Mouse (Mus musculus) heart, embryonic 16.5 days (tissue): ENCODE measurements around the gene Fyb. TPM values are rescaled to one million over a fixed set of nuclear protein-coding genes. Genes with fewer than 3 reads are reported as not detected.
A peak's percentile ranks its signal among the peaks of the same experiment; 100 is the strongest.
"Not testable (repeated sequence)": the region's sequence is repeated elsewhere in the genome, so short reads cannot be mapped to it uniquely, and the experiment has no call there.

Experiments used
- ATAC-seq: fragments of 200-750 bp; cut with Nextera tagmentation; replicated peaks from 2 replicates; pipeline ENCODE4 v1.8.0; 2017; ENCODE audit warnings: moderate number of reproducible peaks; ENCODE audit not compliant: insufficient read depth, low FRiP score; ENCODE audit errors: extremely low read depth
- H3K27ac ChIP-seq: fragments of 300-500 bp; sonication (generic); 2 replicates; pipeline ENCODE4 v1.5.1; 2014; ENCODE audit warnings: mild to moderate bottlenecking, low read length, control low read depth, moderate library complexity
- H3K27me3 ChIP-seq: fragments of 300-500 bp; sonication (generic); 2 replicates; pipeline ENCODE4 v1.6.1; 2014; ENCODE audit warnings: low read length, mixed read lengths; ENCODE audit not compliant: control insufficient read depth, insufficient read depth
- H3K36me3 ChIP-seq: fragments of 300-500 bp; sonication (generic); 2 replicates; pipeline ENCODE4 v1.6.1; 2014; ENCODE audit not compliant: control insufficient read depth, insufficient read depth
- H3K4me1 ChIP-seq: fragments of 300-500 bp; sonication (generic); 2 replicates; pipeline ENCODE4 v1.6.1; 2014; ENCODE audit warnings: low read length, mixed read lengths; ENCODE audit not compliant: control insufficient read depth, insufficient read depth
- H3K4me2 ChIP-seq: fragments of 300-500 bp; sonication (generic); 2 replicates; pipeline ENCODE4 v1.6.1; 2014; ENCODE audit warnings: low read depth, mild to moderate bottlenecking, control low read depth, low read length
- H3K4me3 ChIP-seq: fragments of 300-500 bp; sonication (generic); 2 replicates; pipeline ENCODE4 v1.5.1; 2014; ENCODE audit warnings: mild to moderate bottlenecking, control low read depth, low read length
- H3K9ac ChIP-seq: fragments of 300-500 bp; sonication (generic); 2 replicates; pipeline ENCODE4 v1.6.1; 2014; ENCODE audit warnings: low read length, control low read depth
- H3K9me3 ChIP-seq: fragments of 300-500 bp; sonication (generic); replicated peaks from 2 replicates; pipeline ENCODE4 v1.6.1; 2016; ENCODE audit warnings: low read length; ENCODE audit not compliant: control insufficient read depth
- WGBS: fragments of 180-500 bp; shearing (Covaris S2); extraction: QIAGEN DNeasy Blood & Tissue Kit; methylation state at CpG from one replicate; pipeline ENCODE4 v1.1.7; 2014; 5-methylcytosine and 5-hydroxymethylcytosine counted together
- polyA plus RNA-seq: library from polyadenylated mRNA; unstranded; fragments of >200 nt; fragmentation: Nextera tagmentation; extraction: Ambion mirVana; gene quantifications from 2 replicates; pipeline ENCODE4 v1.2.1, GENCODE M21; 2015

Gene Fyb
- polyA plus RNA-seq, 1 experiment from 2014 or later = 18.2 TPM

- Histone ChIP-seq H3K27me3 (no peaks in the 10 kb centered on the region), H3K27ac (no peak overlapping the region), H3K4me3 (no peak overlapping the region), H3K36me3 (no peaks in the 10 kb centered on the region), H3K4me1 (0 out of 2 replicates have a peak, but pooled peaks cover 3% of the 10 kb centered on the region), H3K4me2 (no peak overlapping the region), H3K9ac (no peak overlapping the region), H3K9me3 (no peaks in the 10 kb centered on the region)
- ATAC-seq = no peak
- 33% methylated on average over 4 of the region's 4 CpGs for WGBS
Observed at GRCm38 (mm10) chr15:6584645-6585044, 62.0 kb downstream of the Fyb start.

GRCm38 (mm10) chr15:6586351-6586750 lies 63.7 kb downstream of the Fyb start:
- not testable (repeated sequence) for H3K27ac ChIP-seq, H3K9ac ChIP-seq, H3K4me1 ChIP-seq, H3K4me2 ChIP-seq, ATAC-seq, H3K27me3 ChIP-seq, H3K4me3 ChIP-seq, H3K36me3 ChIP-seq, H3K9me3 ChIP-seq
- 61% methylated on average over 7 of the region's 7 CpGs for WGBS

GRCm38 (mm10) chr15:6587526-6587925 lies 64.9 kb downstream of the Fyb start:
- Histone ChIP-seq H3K9me3 (no peaks in the 10 kb centered on the region), H3K4me1 (0 out of 2 replicates have a peak, but pooled peaks cover 3% of the 10 kb centered on the region), H3K4me2 (no peak overlapping the region), H3K4me3 (no peak overlapping the region), H3K27me3 (no peaks in the 10 kb centered on the region), H3K27ac (no peak overlapping the region), H3K9ac (no peak overlapping the region), H3K36me3 (no peaks in the 10 kb centered on the region)
- no peak for ATAC-seq
- 75% methylated on average over 3 of the region's 3 CpGs for WGBS

GRCm38 (mm10) chr15:6588192-6588591 lies 65.5 kb downstream of the Fyb start:
- Histone ChIP-seq H3K9me3 (no peaks in the 10 kb centered on the region), H3K4me1 (0 out of 2 replicates have a peak, but pooled peaks cover 3% of the 10 kb centered on the region), H3K4me2 (no peak overlapping the region), H3K27me3 (no peaks in the 10 kb centered on the region), H3K4me3 (no peak overlapping the region), H3K27ac (peak overlapping the region; percentile 54), H3K36me3 (no peaks in the 10 kb centered on the region), H3K9ac (no peak overlapping the region)
- ATAC-seq = peak; percentile 26; the same call in 1 of the 2 replicates
- 46% methylated on average over 7 of the region's 7 CpGs for WGBS

- H3K4me3 ChIP-seq = no peak overlapping the region
- no peak overlapping the region for H3K9ac ChIP-seq
- no peak for ATAC-seq
- H3K9me3 ChIP-seq = no peaks in the 10 kb centered on the region
- H3K4me1 ChIP-seq = no peaks in the 10 kb centered on the region
- no peaks in the 10 kb centered on the region for H3K36me3 ChIP-seq
- H3K4me2 ChIP-seq = no peak overlapping the region
- WGBS = 76% methylated on average over 4 of the region's 4 CpGs
- no peaks in the 10 kb centered on the region for H3K27me3 ChIP-seq
- H3K27ac ChIP-seq = peak overlapping the region; percentile 27; the same call in 1 of the 2 replicates
Observed at GRCm38 (mm10) chr15:6590846-6591451, 68.3 kb downstream of the Fyb start.

- Histone ChIP-seq H3K9me3 (no peaks in the 10 kb centered on the region), H3K27ac (peak overlapping the region; percentile 27; the same call in 1 of the 2 replicates), H3K4me3 (no peak overlapping the region), H3K27me3 (no peaks in the 10 kb centered on the region), H3K36me3 (no peaks in the 10 kb centered on the region), H3K4me1 (no peaks in the 10 kb centered on the region), H3K9ac (no peak overlapping the region), H3K4me2 (no peak overlapping the region)
- no peak for ATAC-seq
- WGBS = 41% methylated on average over 1 of the region's 1 CpGs
Observed at GRCm38 (mm10) chr15:6591527-6591926, 68.9 kb downstream of the Fyb start.

- no peak overlapping the region for H3K4me3 ChIP-seq
- H3K36me3 ChIP-seq = no peaks in the 10 kb centered on the region
- H3K27ac ChIP-seq = peak overlapping the region; percentile 59
- no peak overlapping the region for H3K4me2 ChIP-seq
- no peaks in the 10 kb centered on the region for H3K9me3 ChIP-seq
- H3K9ac ChIP-seq = no peak overlapping the region
- no peaks in the 10 kb centered on the region for H3K4me1 ChIP-seq
- H3K27me3 ChIP-seq = no peaks in the 10 kb centered on the region
- ATAC-seq = 0 out of 2 replicates have a peak, but pooled peaks have one; percentile 37
- WGBS = 59% methylated on average over 5 of the region's 5 CpGs
Observed at GRCm38 (mm10) chr15:6592561-6593253, 70.1 kb downstream of the Fyb start.

- WGBS = 39% methylated on average over 1 of the region's 1 CpGs
- Histone ChIP-seq H3K4me2 (no peak overlapping the region), H3K27me3 (no peaks in the 10 kb centered on the region), H3K9me3 (no peaks in the 10 kb centered on the region), H3K36me3 (no peaks in the 10 kb centered on the region), H3K27ac (no peak overlapping the region), H3K4me1 (no peaks in the 10 kb centered on the region), H3K9ac (no peak overlapping the region), H3K4me3 (no peak overlapping the region)
- no peak for ATAC-seq
Observed at GRCm38 (mm10) chr15:6593254-6593623, 70.6 kb downstream of the Fyb start.

- H3K4me2 ChIP-seq = no peak overlapping the region
- no peaks in the 10 kb centered on the region for H3K4me1 ChIP-seq
- H3K4me3 ChIP-seq = no peak overlapping the region
- no peaks in the 10 kb centered on the region for H3K36me3 ChIP-seq
- H3K27ac ChIP-seq = no peak overlapping the region
- no peak overlapping the region for H3K9ac ChIP-seq
- H3K9me3 ChIP-seq = no peaks in the 10 kb centered on the region
- ATAC-seq = no peak
- H3K27me3 ChIP-seq = no peaks in the 10 kb centered on the region
- 65% methylated on average over 3 of the region's 3 CpGs for WGBS
Observed at GRCm38 (mm10) chr15:6598626-6599025, 76.0 kb downstream of the Fyb start.
